Mouse (Mus musculus) midbrain, embryonic 14.5 days (tissue): ENCODE results near the gene Nthl1. TPM values are rescaled to one million over a fixed set of nuclear protein-coding genes. Genes with fewer than 3 reads are reported as not detected.
A peak's percentile ranks its signal among the peaks of the same experiment; 100 is the strongest.
"Not testable (repeated sequence)": the region's sequence is repeated elsewhere in the genome, so short reads cannot be mapped to it uniquely, and the experiment has no call there.

ENCODE experiments used
- ATAC-seq: fragments of 200-750 bp; cut with Nextera tagmentation; 2 replicates; pipeline ENCODE4 v1.8.0; 2017; ENCODE audit warnings: moderate number of reproducible peaks, moderate library complexity; ENCODE audit not compliant: low FRiP score, low TSS enrichment
- DNase-seq: peaks from one replicate; pipeline ENCODE4 v3.0.0-alpha.2; 2015
- H3K27ac ChIP-seq: fragments of 300-500 bp; sonication (generic); replicated peaks from 2 replicates; pipeline ENCODE4 v1.5.1; 2014; ENCODE audit warnings: mild to moderate bottlenecking, low read depth, low read length, moderate library complexity
- H3K27me3 ChIP-seq: fragments of 300-500 bp; sonication (generic); 2 replicates; pipeline ENCODE4 v1.6.1; 2014; ENCODE audit warnings: low read length, control low read depth, mixed read lengths; ENCODE audit not compliant: control insufficient read depth, insufficient read depth
- H3K36me3 ChIP-seq: fragments of 300-500 bp; sonication (generic); 2 replicates; pipeline ENCODE4 v1.6.1; 2014; ENCODE audit warnings: low read length, control low read depth; ENCODE audit not compliant: control insufficient read depth, insufficient read depth
- H3K4me1 ChIP-seq: fragments of 300-500 bp; sonication (generic); 2 replicates; pipeline ENCODE4 v1.6.1; 2014; ENCODE audit warnings: mild to moderate bottlenecking, antibody characterized with exemption, low read length, control low read depth; ENCODE audit not compliant: control insufficient read depth, insufficient read depth
- H3K4me2 ChIP-seq: fragments of 300-500 bp; sonication (generic); 2 replicates; pipeline ENCODE4 v1.6.1; 2014; ENCODE audit warnings: mild to moderate bottlenecking, low read length, moderate library complexity
- H3K4me3 ChIP-seq: fragments of 300-500 bp; sonication (generic); replicated peaks from 2 replicates; pipeline ENCODE4 v1.5.1; 2014; ENCODE audit warnings: low read depth, low read length
- H3K9ac ChIP-seq: fragments of 300-500 bp; sonication (generic); replicated peaks from 2 replicates; pipeline ENCODE4 v1.6.1; 2014; ENCODE audit warnings: mild to moderate bottlenecking, low read length, moderate library complexity
- H3K9me3 ChIP-seq: fragments of 300-500 bp; sonication (generic); 2 replicates; pipeline ENCODE4 v1.6.1; 2016; ENCODE audit warnings: low read length, control low read depth, mixed read lengths; ENCODE audit not compliant: control insufficient read depth
- WGBS: fragments of 180-500 bp; shearing (Covaris S2); extraction: QIAGEN DNeasy Blood & Tissue Kit; methylation state at CpG from one replicate; pipeline ENCODE4 v1.1.7; 2014; 5-methylcytosine and 5-hydroxymethylcytosine counted together
- polyA plus RNA-seq: library from polyadenylated mRNA; unstranded; fragments of >200 nt; fragmentation: Nextera tagmentation; extraction: Ambion mirVana; gene quantifications from 2 replicates; pipeline ENCODE4 v1.2.1, GENCODE M21; 2014

The Nthl1 gene
- polyA plus RNA-seq, 1 experiment from 2014 or later: 8.9 TPM

DNA sequence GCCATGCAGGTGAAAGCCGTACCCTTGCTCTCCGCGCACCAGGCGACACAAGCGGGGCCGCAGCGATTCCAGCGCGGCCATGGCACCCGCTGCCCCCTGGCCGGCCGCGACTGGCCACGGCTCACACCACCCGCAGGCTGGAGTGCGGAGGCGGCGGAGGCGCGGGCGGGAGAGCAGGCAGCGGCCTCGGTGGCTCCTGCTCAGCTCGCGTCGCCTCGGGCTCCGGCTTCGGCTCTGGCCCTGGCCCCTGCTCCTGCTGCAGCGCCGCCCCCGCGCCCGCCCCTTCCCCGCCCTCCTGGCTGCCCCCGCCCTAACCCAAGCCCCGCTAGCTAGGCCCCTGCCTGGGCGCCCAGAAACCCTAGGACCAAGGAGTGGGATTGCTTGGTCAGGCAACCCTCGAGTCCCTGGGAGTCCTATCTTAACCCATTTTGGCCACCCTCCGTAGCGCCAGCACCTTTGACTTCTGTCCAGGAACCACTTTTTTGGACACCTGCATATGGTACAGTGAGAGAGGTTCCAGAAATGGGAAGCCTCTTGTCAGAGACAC lies 17.7 kb downstream of the Nthl1 start, which contains the start of gene Slc9a3r2:
Gene Slc9a3r2 (minus strand): TSS at position 258 of the 547 bp plus-strand sequence.
- H3K4me3 ChIP-seq: peak within 1 kb of the TSS; percentile 67
- H3K27ac ChIP-seq: peak within 1 kb of the TSS; percentile 37; the same call in 1 of the 2 replicates
- H3K9ac ChIP-seq: peak within 1 kb of the TSS; percentile 85
- H3K4me1 ChIP-seq: peaks cover 7% of the 10 kb centered on the region; the same call in 1 of the 2 replicates
- peak; percentile 60 for ATAC-seq
- 1% methylated on average over 40 of the region's 41 CpGs for WGBS
- no peaks in the 10 kb centered on the region for H3K9me3 ChIP-seq
- no peaks in the 10 kb centered on the region for H3K36me3 ChIP-seq
- peaks cover 6% of the 10 kb centered on the region; the same call in 1 of the 2 replicates for H3K27me3 ChIP-seq
- DNase-seq: peak; percentile 73
- H3K4me2 ChIP-seq: peak within 1 kb of the TSS; percentile 95

DNA sequence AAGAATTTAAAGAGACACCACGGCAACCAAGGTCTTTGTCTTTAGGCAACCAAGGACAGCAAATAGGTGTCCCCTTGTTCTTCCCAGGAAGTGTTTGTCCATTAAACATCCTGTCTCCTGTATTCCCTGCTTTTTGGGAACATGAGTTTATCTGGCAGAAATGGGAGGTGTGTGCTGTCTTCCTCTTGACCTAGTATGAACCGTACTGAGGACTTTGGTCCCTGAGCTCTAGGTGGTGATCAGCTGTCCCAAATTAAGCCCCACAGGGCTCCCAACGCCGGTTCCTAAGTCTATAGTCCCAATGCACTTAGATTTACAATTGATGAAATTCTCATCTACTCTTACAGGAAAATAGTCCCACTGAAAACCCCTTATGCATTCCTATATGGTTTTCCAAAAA lies 18.3 kb downstream of the Nthl1 start:
- Histone ChIP-seq H3K4me3 (no peak overlapping the region), H3K4me2 (peak overlapping the region; percentile 95; the same call in 1 of the 2 replicates), H3K9ac (no peak overlapping the region), H3K27me3 (peaks cover 6% of the 10 kb centered on the region; the same call in 1 of the 2 replicates), H3K27ac (no peak overlapping the region), H3K9me3 (no peaks in the 10 kb centered on the region), H3K4me1 (peaks cover 7% of the 10 kb centered on the region; the same call in 1 of the 2 replicates), H3K36me3 (no peaks in the 10 kb centered on the region)
- no peak for DNase-seq
- WGBS: 75% methylated on average over 4 of the region's 4 CpGs
- ATAC-seq: no peak

DNA sequence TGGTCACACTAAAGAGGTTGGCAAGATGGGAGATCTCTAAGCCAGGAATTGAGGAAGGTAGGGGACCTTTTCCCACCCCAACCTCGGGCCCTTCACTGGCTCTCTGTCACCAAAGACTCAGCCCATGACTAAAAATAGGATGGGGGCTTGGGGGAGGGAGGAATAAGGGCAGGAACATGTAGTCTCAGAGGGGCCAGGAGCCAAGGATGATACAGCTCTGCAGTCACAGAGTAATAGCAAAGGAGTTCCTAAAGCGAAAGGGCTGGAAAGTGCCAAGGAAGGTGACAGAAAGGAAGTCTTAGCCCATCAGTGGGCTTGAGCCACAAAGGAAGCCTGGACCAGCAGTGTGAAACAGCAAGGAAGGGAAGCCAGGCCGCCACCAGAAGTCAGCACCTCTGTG lies 19.4 kb downstream of the Nthl1 start:
- Histone ChIP-seq H3K27ac (no peak overlapping the region), H3K4me1 (peaks cover 7% of the 10 kb centered on the region; the same call in 1 of the 2 replicates), H3K36me3 (no peaks in the 10 kb centered on the region), H3K27me3 (peaks cover 12% of the 10 kb centered on the region; the same call in 1 of the 2 replicates), H3K4me3 (no peak overlapping the region), H3K9me3 (no peaks in the 10 kb centered on the region), H3K4me2 (no peak overlapping the region), H3K9ac (no peak overlapping the region)
- DNase-seq: no peak
- WGBS: 74% methylated on average over 3 of the region's 3 CpGs
- no peak for ATAC-seq

DNA sequence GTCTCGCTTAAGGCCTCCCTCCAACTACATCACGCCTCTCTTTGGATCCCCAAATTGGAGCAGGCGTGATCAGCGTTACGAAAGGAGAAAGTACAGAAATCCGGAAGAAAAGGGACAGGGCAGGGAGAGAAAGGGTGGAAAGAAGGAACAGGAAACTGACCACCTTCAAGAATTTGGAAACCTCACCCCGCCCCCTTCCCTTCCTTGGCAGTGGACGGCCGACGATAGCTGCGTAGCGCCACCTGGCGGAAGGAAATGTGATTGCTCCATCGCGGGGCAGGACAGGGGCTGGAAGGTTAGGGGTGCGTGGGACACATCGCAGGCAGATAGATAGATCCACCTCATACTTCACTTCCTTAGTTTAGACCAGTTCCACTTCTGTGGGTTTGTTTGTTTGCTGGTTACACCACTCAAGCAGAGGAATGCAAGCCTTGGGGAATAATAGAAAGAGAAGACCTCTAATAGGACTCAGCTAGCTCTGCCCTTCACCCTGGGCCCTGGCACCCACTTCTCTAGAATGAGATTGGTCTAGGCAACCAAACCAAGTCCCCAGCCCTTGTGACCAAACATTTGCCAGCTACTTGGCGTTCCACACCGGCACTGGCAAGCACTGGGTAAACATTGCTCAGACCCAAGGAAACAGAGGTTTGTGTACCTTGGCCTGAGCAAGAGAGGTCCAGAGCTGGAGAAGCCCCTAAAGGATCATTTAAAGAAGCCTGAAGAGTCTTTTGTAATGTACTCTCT lies 21.7 kb downstream of the Nthl1 start:
- WGBS: 6% methylated on average over 19 of the region's 19 CpGs
- DNase-seq (peak; percentile 89), ATAC-seq (no peak; the same call in 1 of the 2 replicates)
- Histone ChIP-seq H3K9ac (peak overlapping the region; percentile 23; the same call in 1 of the 2 replicates), H3K9me3 (no peaks in the 10 kb centered on the region), H3K27me3 (peaks cover 35% of the 10 kb centered on the region), H3K4me1 (peaks cover 11% of the 10 kb centered on the region; the same call in 1 of the 2 replicates), H3K27ac (no peak overlapping the region), H3K36me3 (no peaks in the 10 kb centered on the region), H3K4me3 (peak overlapping the region; percentile 17; the same call in 1 of the 2 replicates), H3K4me2 (peak overlapping the region; percentile 48)

DNA sequence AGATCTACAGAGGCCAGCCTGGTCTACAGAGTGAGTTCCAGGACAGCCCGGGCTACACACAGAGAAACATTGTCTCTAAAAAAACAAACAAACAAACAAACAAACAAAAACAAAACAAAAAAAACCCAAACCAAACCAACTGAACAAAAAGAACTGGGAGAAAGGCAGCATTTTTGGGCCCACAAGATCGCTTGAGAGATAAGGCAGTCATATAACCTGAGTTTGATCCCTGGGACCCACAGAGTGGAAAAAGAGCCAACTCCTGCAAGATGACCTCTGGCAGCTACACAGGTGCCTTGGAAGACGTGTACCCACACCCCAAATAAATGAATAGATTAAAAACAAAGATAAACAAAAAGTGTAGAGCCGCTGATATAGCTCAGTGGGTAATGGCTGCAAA lies 22.5 kb downstream of the Nthl1 start:
- Histone ChIP-seq H3K27ac (no peak overlapping the region), H3K4me1 (0 out of 2 replicates have a peak, but pooled peaks cover 7% of the 10 kb centered on the region), H3K4me3 (no peak overlapping the region), H3K36me3 (no peaks in the 10 kb centered on the region), H3K9me3 (no peaks in the 10 kb centered on the region), H3K4me2 (no peak overlapping the region), H3K27me3 (peaks cover 43% of the 10 kb centered on the region), H3K9ac (no peak overlapping the region)
- ATAC-seq: no peak
- no peak for DNase-seq
- 79% methylated on average over 4 of the region's 4 CpGs for WGBS

DNA sequence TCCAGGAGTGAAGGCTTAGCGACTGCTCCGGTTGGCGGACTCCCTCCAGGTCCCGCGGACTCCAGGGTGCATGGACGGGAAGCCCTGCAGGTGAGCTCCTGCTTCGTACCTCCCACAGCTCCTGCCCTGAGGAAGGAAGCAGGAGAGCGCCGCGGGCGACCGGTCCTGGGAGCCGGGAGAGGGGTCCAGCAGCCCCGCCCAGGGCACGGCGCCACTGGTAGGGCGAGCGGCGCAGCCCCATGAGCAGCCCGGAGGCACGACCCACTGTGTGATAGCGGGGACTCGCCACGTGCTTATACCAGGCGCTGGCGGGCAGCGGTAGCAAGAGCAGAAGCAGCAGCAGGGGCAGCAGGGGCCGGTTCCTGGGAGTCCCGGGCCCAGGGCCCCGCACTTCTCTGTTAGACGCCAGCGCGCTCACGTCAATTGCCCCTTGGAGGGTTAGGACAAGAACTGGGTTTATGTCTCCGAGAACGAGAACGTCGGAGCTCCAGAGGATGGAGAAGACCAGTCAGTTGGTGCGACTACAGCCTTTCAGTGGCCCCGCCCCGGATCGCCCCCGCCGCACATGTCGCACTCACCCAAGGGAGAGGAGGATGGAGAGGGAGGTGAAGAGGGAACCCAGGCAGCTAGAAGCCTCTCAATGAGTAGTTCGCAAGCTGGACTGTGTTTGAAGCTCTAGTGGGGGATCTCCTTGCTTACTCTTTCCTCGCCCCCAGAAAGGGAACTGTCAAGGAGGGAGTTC lies 25.7 kb downstream of the Nthl1 start, which contains the start of gene Npw:
Gene Npw (minus strand): TSS at position 441 of the 742 bp plus-strand sequence.
- ATAC-seq: no peak
- WGBS: 1% methylated on average over 47 of the region's 47 CpGs
- Histone ChIP-seq H3K27me3 (peaks cover 37% of the 10 kb centered on the region), H3K36me3 (no peaks in the 10 kb centered on the region), H3K9me3 (no peaks in the 10 kb centered on the region), H3K27ac (no peak within 1 kb of the TSS), H3K4me1 (0 out of 2 replicates have a peak, but pooled peaks cover 5% of the 10 kb centered on the region), H3K9ac (peak within 1 kb of the TSS; percentile 40; the same call in 1 of the 2 replicates), H3K4me2 (peak within 1 kb of the TSS; percentile 52), H3K4me3 (peak within 1 kb of the TSS; percentile 30)
- peak; percentile 38 for DNase-seq

DNA sequence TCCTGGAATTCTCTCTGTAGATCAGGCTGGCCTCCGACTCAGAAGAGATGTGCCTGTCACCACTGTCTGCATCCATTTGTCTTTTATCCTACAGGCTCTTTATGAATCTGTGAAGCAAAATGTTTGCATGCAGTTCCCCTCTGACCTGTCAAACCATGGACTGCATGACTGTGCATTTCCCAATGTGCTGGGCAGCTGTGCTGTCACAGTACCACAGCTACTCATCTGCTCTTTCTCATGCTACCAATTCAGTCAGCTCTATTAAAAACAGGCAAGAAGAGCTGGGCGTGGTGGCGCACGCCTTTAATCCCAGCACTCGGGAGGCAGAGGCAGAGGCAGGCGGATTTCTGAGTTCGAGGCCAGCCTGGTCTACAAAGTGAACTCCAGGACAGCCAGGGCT lies 34.5 kb downstream of the Nthl1 start:
- H3K4me2 ChIP-seq, ATAC-seq, H3K27ac ChIP-seq, H3K4me3 ChIP-seq, H3K27me3 ChIP-seq, H3K36me3 ChIP-seq, H3K9me3 ChIP-seq, H3K9ac ChIP-seq, DNase-seq: not testable (repeated sequence)
- peaks cover 19% of the 10 kb centered on the region for H3K4me1 ChIP-seq
- WGBS: 68% methylated on average over 7 of the region's 7 CpGs

DNA sequence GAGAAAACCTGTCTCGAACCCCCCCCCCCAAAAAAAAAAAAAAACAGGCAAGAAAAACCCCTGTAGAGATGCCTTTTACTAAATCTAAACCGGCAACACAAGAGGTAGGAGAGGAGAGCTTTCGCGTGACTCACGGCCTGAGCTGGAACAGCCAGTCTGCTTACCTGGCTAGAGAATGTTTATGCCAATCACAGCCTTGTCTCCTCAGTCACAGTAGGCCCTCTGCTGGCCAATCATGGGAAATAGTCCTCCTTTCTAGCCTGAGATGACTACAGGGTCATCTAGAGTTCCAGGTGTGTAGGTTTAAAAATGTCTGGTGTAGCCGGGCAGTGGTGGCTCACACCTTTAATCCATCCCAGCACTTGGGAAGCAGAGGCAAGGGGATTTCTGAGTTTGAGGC lies 34.9 kb downstream of the Nthl1 start:
- Histone ChIP-seq H3K4me3 (no peak overlapping the region), H3K9ac (no peak overlapping the region), H3K4me2 (no peak overlapping the region), H3K27ac (no peak overlapping the region), H3K4me1 (peaks cover 19% of the 10 kb centered on the region), H3K9me3 (no peaks in the 10 kb centered on the region), H3K36me3 (no peaks in the 10 kb centered on the region), H3K27me3 (no peaks in the 10 kb centered on the region)
- ATAC-seq: no peak
- WGBS: 32% methylated on average over 6 of the region's 6 CpGs
- peak; percentile 78 for DNase-seq
